Mouse (Mus musculus): ENCODE data around the gene Rpusd2. TPM values are rescaled to one million over a fixed set of nuclear protein-coding genes. Genes with fewer than 3 reads are reported as not detected.

Gene Rpusd2
- 2.1 and 2.7 TPM in 2 replicates for polyA plus RNA-seq (2012; ENCODE audit: low replicate concordance)

GRCm38 (mm10) chr2:119034656-119035396, at the start of gene Rpusd2:
Rpusd2 (plus strand) TSS chr2:119034790.

GRCm38 (mm10) chr2:119028941-119029551, 5.5 kb upstream of the Rpusd2 start, which contains the start of gene Ccdc32:
Ccdc32 (minus strand) TSS chr2:119029393.

DNA sequence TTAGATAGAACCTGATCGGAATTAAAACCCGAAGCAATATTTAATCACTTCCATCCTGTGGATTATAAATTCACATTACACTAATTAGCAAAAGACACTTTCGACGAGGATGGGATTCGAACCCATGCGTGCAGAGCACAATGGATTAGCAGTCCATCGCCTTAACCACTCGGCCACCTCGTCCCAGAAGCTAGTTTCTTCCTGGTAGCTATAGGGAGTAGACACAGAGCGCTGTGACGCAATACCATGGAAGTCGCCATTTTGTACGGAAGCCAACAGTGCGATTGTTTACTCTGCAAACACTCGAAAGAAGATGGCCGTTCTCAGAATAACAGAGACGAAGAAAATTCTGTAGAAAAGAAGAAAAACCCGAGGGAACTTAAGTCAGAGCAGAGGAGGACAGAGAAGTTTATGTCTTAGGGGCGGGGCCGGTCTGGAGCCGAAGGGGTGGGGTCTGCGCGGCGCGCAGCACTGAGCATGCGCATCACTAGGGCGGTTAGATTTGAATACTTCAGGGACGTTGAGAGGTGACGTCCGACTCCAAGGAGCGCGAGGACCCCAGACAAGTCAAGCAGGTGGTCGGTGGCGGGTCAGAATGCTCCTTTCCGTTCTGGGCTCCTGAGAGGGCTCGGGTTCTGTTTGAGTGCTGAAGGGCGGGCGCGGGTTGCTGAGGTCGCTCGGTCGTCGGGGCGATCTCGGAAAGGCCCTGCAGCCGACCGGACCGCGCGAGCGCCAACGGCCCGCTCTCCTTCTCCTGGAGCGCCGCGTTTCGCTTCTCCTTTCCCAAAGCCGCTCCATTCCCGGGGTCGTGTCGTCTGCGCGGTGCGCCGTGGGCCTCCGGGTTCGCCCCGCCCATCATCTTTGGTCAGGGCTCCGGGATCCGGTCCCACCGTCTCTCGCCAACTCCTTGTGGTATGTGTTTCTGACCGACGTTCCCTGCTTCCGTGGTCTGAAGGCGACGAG, 12.3 kb downstream of the Rpusd2 start, which contains the start of gene Knl1:
TSS of gene Knl1 (plus strand) at position 471 of the 963 bp plus-strand sequence.

Other genes starting within 250 kb of the Rpusd2 start
- gene Knstrn, start 220.8 kb upstream of the Rpusd2 start, polyA plus RNA-seq (2012; ENCODE audit: low replicate concordance) = 27.4 and 56.6 TPM in 2 replicates
- 3.8 and 16.8 TPM in 2 replicates for gene Ivd, start 172.8 kb upstream of the Rpusd2 start, polyA plus RNA-seq (2012; ENCODE audit: low replicate concordance)
- 71.3 and 106 TPM in 2 replicates for gene Bahd1, start 134.4 kb upstream of the Rpusd2 start, polyA plus RNA-seq (2012; ENCODE audit: low replicate concordance)
- 9.5 and 19.0 TPM in 2 replicates for gene Chst14, start 108.3 kb upstream of the Rpusd2 start, polyA plus RNA-seq (2012; ENCODE audit: low replicate concordance)
- 8.6 and 10.8 TPM in 2 replicates for gene Ccdc32, start 5.4 kb upstream of the Rpusd2 start, polyA plus RNA-seq (2012; ENCODE audit: low replicate concordance)
- 1.1 and 2.2 TPM in 2 replicates for gene Knl1, start 12.3 kb downstream of the Rpusd2 start, polyA plus RNA-seq (2012; ENCODE audit: low replicate concordance)
- 2.5 and 4.6 TPM in 2 replicates for gene Rad51, start 78.0 kb downstream of the Rpusd2 start, polyA plus RNA-seq (2012; ENCODE audit: low replicate concordance)
- gene Rmdn3, start 122.2 kb downstream of the Rpusd2 start, polyA plus RNA-seq (2012; ENCODE audit: low replicate concordance) = 8.6 and 11.3 TPM in 2 replicates
- 0.95 and 2.3 TPM in 2 replicates for gene Gchfr, start 133.0 kb downstream of the Rpusd2 start, polyA plus RNA-seq (2012; ENCODE audit: low replicate concordance)
- gene Gm14137, start 139.7 kb downstream of the Rpusd2 start, polyA plus RNA-seq (2012; ENCODE audit: low replicate concordance) = 0.88 and 2.3 TPM in 2 replicates
- gene Zfyve19, start 173.8 kb downstream of the Rpusd2 start, polyA plus RNA-seq (2012; ENCODE audit: low replicate concordance) = 13.7 and 35.1 TPM in 2 replicates
- gene Dnajc17, start 174.0 kb downstream of the Rpusd2 start, polyA plus RNA-seq (2012; ENCODE audit: low replicate concordance) = 17.6 and 32.2 TPM in 2 replicates
- not detected in 2 replicates for gene Ppp1r14d, start 195.1 kb downstream of the Rpusd2 start, polyA plus RNA-seq (2012; ENCODE audit: low replicate concordance)
- gene Spint1, start 202.6 kb downstream of the Rpusd2 start, polyA plus RNA-seq (2012; ENCODE audit: low replicate concordance) = 0.30 and 2.0 TPM in 2 replicates
- gene Rhov, start 236.5 kb downstream of the Rpusd2 start, polyA plus RNA-seq (2012; ENCODE audit: low replicate concordance) = 0.46 and 2.0 TPM in 2 replicates